Mouse (Mus musculus) brain, embryonic 18.5 days (tissue): Measurements from ENCODE around the gene Adssl1.

Source experiments
- DNase-seq: peaks from one replicate; pipeline ENCODE4 v3.0.0-alpha.2; 2012; ENCODE audit warnings: low read depth, low spot score

Gene Adssl1

DNA sequence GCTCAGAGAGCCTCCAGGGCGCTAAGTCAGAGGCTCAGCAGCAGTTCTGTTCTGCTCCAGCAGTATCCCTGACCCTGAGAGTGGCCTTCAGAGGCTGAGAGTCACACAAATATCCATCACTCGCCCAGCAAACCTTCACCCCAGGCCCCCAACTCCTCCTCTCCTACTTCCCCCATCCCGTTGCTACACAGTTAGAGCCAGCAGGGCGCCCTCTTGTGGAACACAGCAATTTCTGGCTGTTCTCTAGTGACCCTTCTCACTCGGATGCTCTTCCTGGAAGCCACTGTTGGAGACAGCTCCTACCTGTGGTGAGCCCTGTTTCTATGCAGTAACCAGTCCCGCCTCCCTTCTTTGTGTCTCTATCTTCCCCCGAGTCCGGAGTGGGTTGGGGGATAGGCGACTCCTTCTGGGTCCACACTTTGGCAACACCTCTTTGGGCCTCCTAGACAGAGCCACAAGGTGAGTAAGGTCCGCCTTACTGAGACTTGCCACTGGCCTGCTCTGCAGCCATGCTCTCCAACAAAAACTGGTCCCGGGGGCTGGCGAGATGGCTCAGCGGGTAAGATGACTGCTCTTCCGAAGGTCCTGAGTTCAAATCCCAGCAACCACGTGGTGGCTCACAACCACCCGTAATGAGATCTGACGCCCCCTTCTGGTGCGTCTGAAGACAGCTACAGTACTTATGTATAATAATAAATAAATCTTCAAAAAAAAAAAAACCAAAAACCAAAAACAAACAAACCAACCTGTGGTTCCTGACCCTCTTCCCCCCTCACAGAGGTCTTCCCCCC, 55.6 kb downstream of the Adssl1 start:
- no peak for DNase-seq

DNA sequence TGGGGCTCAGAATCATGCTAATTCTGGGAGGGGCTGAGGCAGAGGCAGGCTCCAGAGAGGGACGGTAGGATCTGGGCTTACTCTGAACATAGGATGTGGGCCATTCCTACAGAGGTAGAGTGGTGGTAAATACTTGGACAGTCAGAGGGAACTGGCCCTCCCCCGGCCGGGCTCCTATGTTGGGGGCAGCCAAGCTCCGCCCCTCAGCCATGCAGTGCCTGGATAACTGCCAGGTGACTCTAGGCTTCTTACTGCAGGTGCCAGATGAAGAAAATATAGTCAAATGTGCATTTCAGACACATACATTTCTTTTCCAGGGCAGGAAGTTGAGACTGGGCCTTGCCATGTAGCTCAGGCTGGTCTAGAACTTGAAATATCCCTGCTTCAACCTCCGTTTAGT, 57.2 kb downstream of the Adssl1 start:
- DNase-seq = no peak

GRCm38 (mm10) chr12:112677943-112678554, 58.2 kb downstream of the Adssl1 start:
- DNase-seq = no peak

DNA sequence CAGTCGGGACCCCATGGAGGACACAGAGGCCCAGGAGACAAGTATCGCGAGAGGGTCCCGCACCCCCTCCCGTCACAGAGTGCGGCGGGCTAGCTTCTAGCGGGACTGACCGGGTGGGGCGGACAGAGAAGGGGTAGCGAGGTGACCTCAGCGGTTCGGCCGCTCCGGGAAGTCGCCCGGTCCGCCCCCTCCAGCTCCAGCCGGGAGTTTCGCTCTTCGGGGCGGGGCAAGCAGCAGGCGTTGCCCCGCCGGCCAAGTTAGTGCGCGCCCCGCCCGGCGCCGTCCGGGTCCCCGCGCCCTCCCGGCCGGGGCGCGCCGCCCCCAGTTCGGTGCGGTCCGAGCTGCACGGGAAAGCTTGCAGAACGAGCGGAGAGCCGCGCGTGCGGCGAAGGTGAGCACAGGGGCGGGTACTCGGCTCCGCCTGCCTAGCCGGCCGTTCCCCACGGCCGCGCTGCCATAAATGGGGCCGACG, 58.7 kb downstream of the Adssl1 start, which contains the start of gene Zbtb42:
Gene Zbtb42, plus strand, starts transcription at position 274 of the 472 bp plus-strand sequence.
- no peak for DNase-seq

DNA sequence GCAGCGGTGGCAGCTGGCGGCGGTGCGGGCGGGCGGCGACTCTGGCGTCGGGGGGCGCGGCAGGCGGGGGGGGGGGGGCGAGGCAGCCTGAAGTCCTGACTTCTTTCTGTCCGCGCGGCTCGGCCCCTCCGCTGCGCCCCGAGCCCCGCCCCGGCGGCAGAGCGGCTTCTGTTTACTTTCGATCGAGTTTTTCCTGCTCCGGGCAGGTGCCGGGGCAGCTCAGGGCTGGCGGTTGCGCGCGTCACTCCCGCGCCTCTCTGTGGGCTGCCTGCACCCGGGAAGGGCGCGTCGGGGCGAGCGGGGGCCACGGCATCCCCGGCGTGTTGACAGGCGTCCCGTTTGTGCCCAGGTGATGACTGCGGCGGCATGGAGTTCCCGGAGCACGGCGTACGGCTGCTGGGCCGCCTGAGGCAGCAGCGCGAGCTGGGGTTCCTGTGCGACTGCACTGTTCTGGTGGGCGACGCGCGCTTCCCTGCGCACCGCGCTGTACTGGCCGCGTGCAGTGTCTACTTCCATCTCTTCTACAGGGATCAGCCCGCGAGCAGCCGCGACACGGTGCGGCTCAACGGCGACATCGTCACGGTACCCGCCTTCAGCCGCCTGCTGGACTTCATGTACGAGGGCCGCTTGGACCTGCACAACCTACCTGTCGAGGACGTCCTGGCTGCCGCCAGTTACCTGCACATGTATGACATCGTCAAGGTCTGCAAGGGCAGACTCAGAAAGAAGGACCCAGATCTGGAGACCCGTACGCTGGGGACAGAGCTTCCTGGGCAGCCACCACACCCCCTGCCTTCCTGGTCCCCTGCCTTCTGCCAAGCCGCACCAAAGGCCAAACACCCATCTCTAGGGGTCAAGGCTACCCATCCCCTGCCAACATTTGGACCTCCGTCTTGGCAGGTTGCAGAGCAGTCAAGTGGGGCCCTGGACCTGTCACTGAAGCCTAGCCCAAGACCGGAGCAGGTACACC, 59.5 kb downstream of the Adssl1 start:
- DNase-seq = no peak

DNA sequence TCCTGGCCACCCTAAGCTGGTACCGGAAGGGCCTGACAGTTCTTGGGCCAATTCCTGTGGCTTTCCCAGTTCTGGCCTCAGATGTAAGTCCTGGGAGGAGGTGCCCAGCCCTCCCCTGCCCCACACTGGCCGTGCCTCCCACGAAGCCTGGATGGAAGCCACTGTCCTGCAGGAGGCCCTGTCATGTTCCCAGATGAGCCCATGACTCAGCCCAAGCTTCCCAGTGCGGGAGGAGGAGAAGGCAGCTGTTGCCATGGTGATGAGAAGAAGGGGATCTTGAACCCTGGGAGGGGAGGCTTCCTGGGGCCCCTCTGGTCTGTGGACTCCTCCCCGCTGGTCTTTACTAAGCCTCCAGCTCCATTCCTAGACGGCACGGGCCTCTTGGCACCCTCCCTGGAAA, 63.5 kb downstream of the Adssl1 start:
- DNase-seq = no peak

- no peak for DNase-seq
These were observed 68.6 kb downstream of the Adssl1 start for GRCm38 (mm10) chr12:112688458-112688857.
